Mouse (Mus musculus) forebrain, embryonic 14.5 days (tissue): ENCODE data around the gene Tunar. TPM values are rescaled to one million over a fixed set of nuclear protein-coding genes. Genes with fewer than 3 reads are reported as not detected.
A peak's percentile ranks its signal among the peaks of the same experiment; 100 is the strongest.

ENCODE experiments used
- ATAC-seq: fragments of 200-750 bp; cut with Nextera tagmentation; 2 replicates; pipeline ENCODE4 v1.8.0; 2017; ENCODE audit warnings: mild to moderate bottlenecking, moderate library complexity
- DNase-seq: peaks from one replicate; pipeline ENCODE4 v3.0.0-alpha.2; 2015; ENCODE audit warnings: low spot score
- H3K27ac ChIP-seq: fragments of 300-500 bp; sonication (generic); 2 replicates; pipeline ENCODE4 v1.5.1; 2014; ENCODE audit warnings: low read depth, mild to moderate bottlenecking, control low read depth, low read length, moderate library complexity
- H3K27me3 ChIP-seq: fragments of 300-500 bp; sonication (generic); replicated peaks from 2 replicates; pipeline ENCODE4 v1.6.1; 2014; ENCODE audit warnings: low read length, control low read depth, mixed read lengths; ENCODE audit not compliant: control insufficient read depth, insufficient read depth
- H3K36me3 ChIP-seq: fragments of 300-500 bp; sonication (generic); 2 replicates; pipeline ENCODE4 v1.6.1; 2014; ENCODE audit warnings: low read length, control low read depth; ENCODE audit not compliant: control insufficient read depth, insufficient read depth
- H3K4me1 ChIP-seq: fragments of 300-500 bp; sonication (generic); 2 replicates; pipeline ENCODE4 v1.6.1; 2014; ENCODE audit warnings: antibody characterized with exemption, low read length, control low read depth; ENCODE audit not compliant: control insufficient read depth, insufficient read depth
- H3K4me2 ChIP-seq: fragments of 300-500 bp; sonication (generic); 2 replicates; pipeline ENCODE4 v1.6.1; 2014; ENCODE audit warnings: mild to moderate bottlenecking, control low read depth, low read length
- H3K4me3 ChIP-seq: fragments of 300-500 bp; sonication (generic); 2 replicates; pipeline ENCODE4 v1.5.1; 2014; ENCODE audit warnings: low read depth, low read length, control low read depth
- H3K9ac ChIP-seq: fragments of 300-500 bp; sonication (generic); 2 replicates; pipeline ENCODE4 v1.6.1; 2014; ENCODE audit warnings: mild to moderate bottlenecking, low read length, control low read depth, moderate library complexity
- H3K9me3 ChIP-seq: fragments of 300-500 bp; sonication (generic); replicated peaks from 2 replicates; pipeline ENCODE4 v1.6.1; 2016; ENCODE audit warnings: low read length, control low read depth, mixed read lengths; ENCODE audit not compliant: control insufficient read depth
- WGBS: fragments of 180-500 bp; shearing (Covaris S2); extraction: QIAGEN DNeasy Blood & Tissue Kit; methylation state at CpG from one replicate; pipeline ENCODE4 v1.1.7; 2014; 5-methylcytosine and 5-hydroxymethylcytosine counted together
- polyA plus RNA-seq: library from polyadenylated mRNA; unstranded; fragments of >200 nt; fragmentation: Nextera tagmentation; extraction: Ambion mirVana; gene quantifications from 2 replicates; pipeline ENCODE4 v1.2.1, GENCODE M21; 2014

Gene Tunar
- polyA plus RNA-seq = 4.4 and 6.6 TPM in 2 replicates

DNA sequence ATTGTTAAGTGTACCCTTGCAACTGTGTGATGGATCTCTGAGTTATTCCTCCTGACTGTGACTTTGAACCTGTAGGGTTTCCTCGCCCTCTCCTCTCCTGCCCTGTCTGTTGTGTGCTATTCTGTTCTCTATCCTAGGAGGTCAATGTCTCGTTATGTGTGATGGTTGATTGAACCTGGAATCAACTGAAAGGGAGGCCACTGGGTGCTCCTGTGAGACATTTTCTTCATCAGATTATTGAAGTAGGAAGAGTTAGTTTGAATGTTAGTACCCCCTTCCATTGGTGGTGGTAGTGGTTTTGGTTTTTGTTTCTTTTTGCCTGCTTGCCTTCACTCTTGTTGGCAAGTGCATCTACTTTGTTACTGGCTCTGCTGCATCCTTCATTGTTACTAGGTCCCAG is at the start of gene Tunar:
TSS of gene Tunar (plus strand) at position 301 of the 400 bp plus-strand sequence.
- H3K9ac ChIP-seq = no peak within 1 kb of the TSS
- DNase-seq (no peak), ATAC-seq (no peak)
- no peak within 1 kb of the TSS for H3K4me2 ChIP-seq
- H3K4me3 ChIP-seq = no peak within 1 kb of the TSS
- no peaks in the 10 kb centered on the region for H3K9me3 ChIP-seq
- 88% methylated on average over 2 of the region's 2 CpGs for WGBS
- H3K27ac ChIP-seq = no peak within 1 kb of the TSS
- peaks cover 3% of the 10 kb centered on the region for H3K27me3 ChIP-seq
- no peaks in the 10 kb centered on the region for H3K36me3 ChIP-seq
- no peaks in the 10 kb centered on the region; the same call in 1 of the 2 replicates for H3K4me1 ChIP-seq

DNA sequence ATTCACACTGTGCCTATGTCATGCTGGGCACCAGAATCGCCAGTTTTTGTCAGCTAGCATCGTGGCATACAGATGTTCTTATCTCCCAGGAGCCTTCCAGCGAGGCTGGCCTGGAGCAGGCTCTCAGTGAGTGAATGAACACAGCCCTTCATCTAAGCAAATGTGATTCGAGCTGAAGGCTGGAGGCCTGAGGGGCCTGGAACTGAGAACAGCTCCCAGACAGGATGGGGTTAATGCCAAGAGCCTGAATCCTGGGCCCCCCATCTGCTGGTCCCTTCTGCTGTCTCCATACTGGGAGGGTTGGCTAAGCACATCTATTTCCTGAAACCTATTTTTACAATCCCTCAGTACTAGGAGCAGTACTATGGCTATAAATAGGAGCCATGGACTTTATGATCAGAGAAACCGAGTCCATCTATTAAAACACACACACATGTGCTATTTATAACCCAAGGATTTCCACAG is 21.1 kb upstream of the Tunar start:
- no peak for DNase-seq
- no peaks in the 10 kb centered on the region for H3K36me3 ChIP-seq
- no peak overlapping the region for H3K4me2 ChIP-seq
- H3K9me3 ChIP-seq = no peaks in the 10 kb centered on the region
- no peaks in the 10 kb centered on the region for H3K27me3 ChIP-seq
- no peak overlapping the region for H3K4me3 ChIP-seq
- H3K27ac ChIP-seq = no peak overlapping the region
- no peak for ATAC-seq
- 67% methylated on average over 5 of the region's 5 CpGs for WGBS
- no peak overlapping the region for H3K9ac ChIP-seq
- no peaks in the 10 kb centered on the region for H3K4me1 ChIP-seq

DNA sequence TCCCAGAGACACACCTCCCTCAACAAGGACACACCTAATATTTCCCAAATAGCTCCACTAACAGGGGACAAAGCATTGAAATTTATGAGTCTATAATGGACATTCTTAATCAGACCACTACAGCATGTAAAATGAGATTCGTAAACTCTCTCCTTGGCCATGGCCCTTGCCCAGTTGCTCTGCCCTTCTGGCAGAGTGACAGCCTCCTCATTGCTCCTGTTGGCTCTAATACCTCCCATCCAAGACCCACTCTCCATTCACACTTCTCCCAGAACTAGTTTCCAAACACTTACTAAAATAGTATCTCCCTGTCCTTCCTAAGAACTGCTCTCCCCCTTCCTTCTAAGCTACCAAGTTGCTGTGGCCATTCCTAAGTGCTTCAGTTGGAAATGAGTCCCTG is 19.3 kb upstream of the Tunar start:
- Histone ChIP-seq H3K27me3 (no peaks in the 10 kb centered on the region), H3K4me2 (no peak overlapping the region), H3K36me3 (no peaks in the 10 kb centered on the region), H3K4me1 (no peaks in the 10 kb centered on the region), H3K9me3 (no peaks in the 10 kb centered on the region), H3K27ac (no peak overlapping the region), H3K4me3 (no peak overlapping the region), H3K9ac (no peak overlapping the region)
- no peak for DNase-seq
- no peak for ATAC-seq
- 91% methylated on average over 1 of the region's 1 CpGs for WGBS

DNA sequence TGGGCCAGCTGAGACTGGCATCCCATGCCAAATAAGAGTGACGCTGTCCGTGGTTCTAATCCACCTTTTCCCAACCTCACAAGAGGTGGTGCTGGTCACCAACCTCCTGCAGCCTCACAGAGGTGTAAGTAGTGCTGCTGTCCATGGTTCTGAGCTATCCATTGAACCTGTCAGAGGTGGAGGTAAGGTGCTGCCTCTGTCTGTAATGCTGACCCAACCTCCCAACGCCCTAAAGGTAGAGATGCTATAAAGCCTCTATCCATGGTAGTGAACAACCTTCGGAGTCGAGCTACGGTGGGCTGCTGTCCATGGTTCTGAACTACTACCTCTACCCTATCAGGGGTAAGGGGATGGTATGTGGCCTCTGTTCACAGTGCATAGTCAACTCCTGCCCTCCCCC is 11.5 kb upstream of the Tunar start:
- Histone ChIP-seq H3K4me1 (no peaks in the 10 kb centered on the region), H3K27ac (no peak overlapping the region), H3K4me3 (no peak overlapping the region), H3K9me3 (no peaks in the 10 kb centered on the region), H3K36me3 (no peaks in the 10 kb centered on the region), H3K27me3 (no peaks in the 10 kb centered on the region), H3K4me2 (no peak overlapping the region), H3K9ac (no peak overlapping the region)
- ATAC-seq (no peak), DNase-seq (no peak)
- WGBS = 23% methylated on average over 6 of the region's 6 CpGs

DNA sequence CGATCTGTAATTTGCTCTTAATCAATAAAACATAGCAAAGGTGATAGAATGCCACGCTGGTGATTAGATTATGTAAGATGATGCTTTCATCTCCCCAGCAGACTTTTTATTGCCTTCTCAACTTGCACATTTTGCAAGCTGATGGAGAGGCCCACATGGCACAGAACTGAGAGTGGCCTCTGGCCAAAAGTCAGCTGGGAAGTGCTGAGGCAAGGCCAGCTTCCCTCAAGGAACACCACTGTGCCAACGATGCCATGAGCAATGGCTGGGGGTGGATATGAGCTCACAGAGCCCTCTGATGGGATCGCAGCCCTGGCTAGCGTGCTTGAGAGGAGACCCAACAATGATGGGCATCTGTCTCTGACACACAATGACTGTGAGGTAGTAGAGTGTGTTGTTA is 6.6 kb upstream of the Tunar start:
- H3K36me3 ChIP-seq = no peaks in the 10 kb centered on the region
- no peak for ATAC-seq
- H3K9ac ChIP-seq = no peak overlapping the region
- H3K4me1 ChIP-seq = no peaks in the 10 kb centered on the region
- no peak overlapping the region for H3K4me2 ChIP-seq
- no peaks in the 10 kb centered on the region for H3K27me3 ChIP-seq
- H3K9me3 ChIP-seq = no peaks in the 10 kb centered on the region
- no peak for DNase-seq
- no peak overlapping the region for H3K4me3 ChIP-seq
- WGBS = 78% methylated on average over 5 of the region's 5 CpGs
- no peak overlapping the region for H3K27ac ChIP-seq

DNA sequence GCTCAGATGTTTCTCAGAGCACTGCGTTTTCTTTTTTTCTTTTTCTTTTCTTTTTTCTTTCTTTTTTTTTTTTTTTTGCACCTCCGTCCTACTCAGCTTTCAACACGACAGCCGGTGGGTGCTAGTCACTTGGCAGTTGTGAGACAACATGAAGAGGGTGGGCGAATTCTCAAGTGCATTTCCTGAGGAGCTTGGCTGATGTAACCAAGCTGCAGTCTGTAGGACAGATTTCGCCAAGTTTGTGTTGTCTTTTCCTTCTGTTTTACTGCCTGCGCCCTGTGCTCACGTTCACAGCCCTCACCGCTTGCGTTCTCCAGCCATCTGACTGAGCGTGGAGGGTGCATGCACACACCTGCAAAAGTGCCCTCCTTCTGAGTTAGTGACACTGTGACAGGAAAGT is 5.3 kb upstream of the Tunar start:
- Histone ChIP-seq H3K9me3 (no peaks in the 10 kb centered on the region), H3K4me2 (no peak overlapping the region), H3K4me1 (no peaks in the 10 kb centered on the region), H3K27me3 (no peaks in the 10 kb centered on the region), H3K4me3 (no peak overlapping the region), H3K36me3 (no peaks in the 10 kb centered on the region), H3K9ac (no peak overlapping the region), H3K27ac (no peak overlapping the region)
- DNase-seq (peak; percentile 84), ATAC-seq (peak; percentile 68; the same call in 1 of the 2 replicates)
- WGBS = 49% methylated on average over 11 of the region's 11 CpGs

DNA sequence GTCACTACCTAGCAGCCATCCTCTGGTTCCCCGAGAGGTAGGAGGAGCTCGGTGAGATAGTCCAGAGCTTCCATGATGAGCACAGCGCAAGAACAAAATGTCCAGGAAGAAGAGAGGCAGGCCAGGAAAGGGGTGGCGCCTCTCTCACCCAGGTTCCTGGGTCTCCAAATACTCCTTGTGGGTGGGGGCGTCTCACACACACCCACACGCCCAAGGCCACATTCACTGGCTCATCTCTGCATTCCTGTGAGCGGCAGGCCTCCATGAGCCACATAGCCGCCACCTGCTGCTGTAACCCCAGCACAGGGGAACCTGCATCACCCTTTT is 2.4 kb downstream of the Tunar start:
- DNase-seq = no peak
- 7% methylated on average over 8 of the region's 8 CpGs for WGBS
- H3K4me3 ChIP-seq = peak overlapping the region; percentile 60
- H3K36me3 ChIP-seq = no peaks in the 10 kb centered on the region
- no peaks in the 10 kb centered on the region for H3K9me3 ChIP-seq
- peak overlapping the region; percentile 60 for H3K9ac ChIP-seq
- peak; percentile 4; the same call in 1 of the 2 replicates for ATAC-seq
- peak overlapping the region; percentile 55; the same call in 1 of the 2 replicates for H3K27ac ChIP-seq
- H3K27me3 ChIP-seq = peaks cover 3% of the 10 kb centered on the region
- peak overlapping the region; percentile 96 for H3K4me2 ChIP-seq
- H3K4me1 ChIP-seq = no peaks in the 10 kb centered on the region; the same call in 1 of the 2 replicates

DNA sequence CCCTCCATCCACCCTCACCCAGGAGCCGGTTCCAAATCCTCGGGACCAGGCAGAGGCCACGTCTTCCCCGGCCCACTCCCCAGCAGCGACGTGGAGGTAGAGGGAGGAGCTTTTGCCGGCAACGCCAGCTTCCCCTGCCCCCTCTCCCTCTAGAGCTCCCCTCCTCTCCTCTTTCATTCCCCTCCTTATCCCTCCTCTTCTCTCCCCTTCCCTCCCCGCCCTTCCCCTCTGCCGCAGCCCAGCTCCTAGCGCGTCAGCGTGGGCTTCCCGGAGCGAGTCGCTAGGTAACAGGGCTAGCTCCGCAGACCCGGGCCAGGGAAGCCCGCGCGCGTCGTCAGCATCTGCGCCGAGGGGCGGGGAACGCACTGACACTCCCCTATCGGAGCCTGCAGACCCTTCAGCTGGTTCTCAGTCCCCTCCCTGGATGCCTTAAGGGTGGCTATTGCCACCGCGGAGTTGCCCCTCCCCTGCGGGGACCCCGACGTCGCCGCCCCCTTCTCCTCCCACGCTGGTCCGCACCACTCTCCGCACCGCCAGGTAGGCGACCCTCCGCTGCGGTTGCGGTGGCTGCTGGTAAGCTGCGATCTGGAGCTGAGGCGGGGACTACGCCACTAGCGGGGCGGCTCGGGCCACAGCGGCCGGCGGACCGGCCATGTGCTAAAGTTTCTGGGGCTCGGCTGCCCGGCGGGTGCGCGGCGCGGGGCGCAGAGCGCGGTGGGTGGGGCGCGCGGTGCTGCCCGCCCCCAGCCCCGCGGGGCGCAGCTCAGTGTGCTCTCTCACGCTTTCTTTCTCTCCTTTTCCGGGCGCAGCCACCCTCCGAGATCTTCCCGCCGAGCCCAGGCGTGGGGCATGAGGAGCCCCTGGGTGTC is 3.0 kb downstream of the Tunar start:
- Histone ChIP-seq H3K36me3 (no peaks in the 10 kb centered on the region), H3K9ac (peak overlapping the region; percentile 60), H3K4me2 (peak overlapping the region; percentile 96), H3K9me3 (no peaks in the 10 kb centered on the region), H3K27ac (peak overlapping the region; percentile 55; the same call in 1 of the 2 replicates), H3K4me1 (no peaks in the 10 kb centered on the region; the same call in 1 of the 2 replicates), H3K27me3 (peaks cover 3% of the 10 kb centered on the region), H3K4me3 (peak overlapping the region; percentile 60)
- DNase-seq (peak; percentile 84), ATAC-seq (peak; percentile 94)
- under 1% methylated on average over 68 of the region's 77 CpGs for WGBS
